ENCODE assay signal across 8 mouse cellular contexts in the genomic region with DNA sequence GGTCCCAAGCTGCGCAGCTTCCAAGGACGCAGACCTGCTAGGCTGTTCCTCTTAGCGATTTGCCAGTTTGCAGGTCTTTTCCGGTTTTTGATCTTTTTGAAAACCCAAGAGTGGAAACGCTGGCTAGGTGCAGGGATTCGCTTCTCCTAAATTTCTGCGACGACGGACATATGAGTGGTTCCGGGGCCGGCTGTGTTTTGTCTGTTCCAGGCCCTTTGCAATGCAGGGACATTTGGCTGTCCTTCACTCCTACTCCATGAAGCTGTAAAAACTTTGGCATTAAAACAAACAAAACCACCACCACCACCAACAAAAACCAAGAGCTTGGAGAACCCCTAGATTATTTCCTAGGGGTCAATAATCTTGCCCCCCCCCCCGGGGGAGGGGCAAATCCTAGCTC. TPM values are rescaled to one million over a fixed set of nuclear protein-coding genes. Genes with fewer than 3 reads are reported as not detected.
DNase-seq lines count a peak whose midpoint lies in the region; ATAC-seq and TF ChIP-seq lines count a peak whose summit lies in the region.

No protein-coding gene starts in this region.

- peaks cover 11% of the 10 kb centered on the region for H3K27me3 ChIP-seq in forebrain, embryonic 10.5 days (ENCODE audit: poor library complexity, severe bottlenecking)
- H3K27me3 ChIP-seq in limb, embryonic 14.5 days (ENCODE audit: control insufficient read depth, insufficient read depth, low read length) = no peaks in the 10 kb centered on the region

- WGBS in forebrain, embryonic 10.5 days = 2% methylated on average over 12 of the region's 12 CpGs
- under 1% methylated on average over 12 of the region's 12 CpGs for WGBS in limb, embryonic 14.5 days
- 1% methylated on average over 12 of the region's 12 CpGs for WGBS in olfactory bulb, adult 2 months

- TF ChIP-seq POLR2A in limb, embryonic 14.5 days (IDR thresholded peaks at IDR 0.05; ENCODE audit: borderline replicate concordance, extremely low read depth, insufficient read depth, insufficient read length) = no peak
- no peak for TF ChIP-seq POLR2A in olfactory bulb, adult 2 months (IDR thresholded peaks at IDR 0.05; ENCODE audit: insufficient read depth, low read depth, low read length)

- H3K4me2 ChIP-seq in limb, embryonic 14.5 days (replicated peaks; ENCODE audit: low read depth, low read length, severe bottlenecking) = peak overlapping the region; percentile 92

- H3K9me3 ChIP-seq in forebrain, embryonic 10.5 days = no peaks in the 10 kb centered on the region
- H3K9me3 ChIP-seq in limb, embryonic 14.5 days (ENCODE audit: control insufficient read depth, low read length) = no peaks in the 10 kb centered on the region

- intact Hi-C loops in left cerebral cortex, adult 2 months (cut with DNase I) = loop anchor here (1.0 to 10.0 kb wide), 4 partner anchors 47 to 342 kb away; partner anchors contain the start of gene Brms1l
- intact Hi-C loops in left cerebral cortex, postnatal 10 days (cut with DNase I) = loop anchor here (5.0 kb wide), 2 partner anchors 36 to 96 kb away; no protein-coding TSS in a partner anchor

- peaks cover 32% of the 10 kb centered on the region for H3K4me1 ChIP-seq in forebrain, embryonic 10.5 days
- H3K4me1 ChIP-seq in limb, embryonic 14.5 days (ENCODE audit: control insufficient read depth, insufficient read depth, low read length) = peaks cover 40% of the 10 kb centered on the region
- peaks cover 19% of the 10 kb centered on the region for H3K4me1 ChIP-seq in olfactory bulb, adult 2 months (ENCODE audit: control insufficient read depth, insufficient read depth, low read length)

- peak overlapping the region; percentile 99 for H3K9ac ChIP-seq in limb, embryonic 14.5 days (ENCODE audit: low read depth, low read length, severe bottlenecking)

- no peak for ATAC-seq in limb, embryonic 14.5 days (ENCODE audit: low FRiP score, low read depth)
- ATAC-seq in cerebellum, adult (ENCODE audit: insufficient number of reproducible peaks, low FRiP score, low TSS enrichment) = no peak

- peak overlapping the region; percentile 98 for H3K27ac ChIP-seq in left cerebral cortex, adult 2 months
- peak overlapping the region; percentile 98 for H3K27ac ChIP-seq in forebrain, embryonic 10.5 days
- peak overlapping the region; percentile 100 for H3K27ac ChIP-seq in limb, embryonic 14.5 days (replicated peaks; ENCODE audit: low read depth, low read length)
- peak overlapping the region; percentile 65 for H3K27ac ChIP-seq in olfactory bulb, adult 2 months (ENCODE audit: insufficient read depth, low read depth, low read length)

- peak overlapping the region; percentile 95 for H3K4me3 ChIP-seq in left cerebral cortex, adult 2 months
- peak overlapping the region; percentile 65 for H3K4me3 ChIP-seq in forebrain, embryonic 10.5 days
- H3K4me3 ChIP-seq in limb, embryonic 14.5 days (replicated peaks; ENCODE audit: low read length) = peak overlapping the region; percentile 85
- peak overlapping the region; percentile 100 for H3K4me3 ChIP-seq in olfactory bulb, adult 2 months (ENCODE audit: insufficient read depth, low read depth, low read length)

- H3K36me3 ChIP-seq in forebrain, embryonic 10.5 days (replicated peaks) = peaks cover 31% of the 10 kb centered on the region
- peaks cover 36% of the 10 kb centered on the region for H3K36me3 ChIP-seq in limb, embryonic 14.5 days (ENCODE audit: control insufficient read depth, insufficient read depth, low read length)

- no peak for DNase-seq in left cerebral cortex, adult 2 months (ENCODE audit: extremely low spot score in 1 of 2, low spot score in 2 of 2)
- DNase-seq in left cerebral cortex, postnatal 10 days (ENCODE audit: extremely low spot score in 1 of 2, low spot score in 2 of 2) = no peak
- no peak for DNase-seq in forebrain, embryonic 10.5 days (ENCODE audit: extremely low spot score, low spot score)
- no peak for DNase-seq in limb, embryonic 14.5 days (ENCODE audit: low spot score)
- DNase-seq in gastrocnemius, adult 8-10 months (ENCODE audit: low spot score in 2 of 2) = no peak
- no peak for DNase-seq in layer of hippocampus, adult 11-12 months (ENCODE audit: low spot score)

- TF ChIP-seq CTCF in left cerebral cortex, adult 2 months (IDR thresholded peaks at IDR 0.05) = no peak
- TF ChIP-seq CTCF in olfactory bulb, adult 2 months (IDR thresholded peaks at IDR 0.05; ENCODE audit: insufficient read depth, low read depth, low read length) = no peak

RNA-seq across cellular contexts. Expression of gene Nfkbia, which starts 0.5 kb away (rescaled TPM):
- 10 to 100 TPM; 33.3 to 53.1 TPM for total RNA-seq in left cerebral cortex, adult 2 months (2021)
- total RNA-seq in left cerebral cortex, postnatal 10 days (2021) = 10 to 100 TPM; 27.8 to 37.5 TPM
- 34.3 and 36.1 TPM in 2 replicates for polyA plus RNA-seq in forebrain, embryonic 10.5 days (2016; fragmentation: Nextera tagmentation; extraction: Ambion mirVana)
- polyA plus RNA-seq in limb, embryonic 14.5 days (2012; rRNA removed) = 76.0 and 110 TPM in 2 replicates
- 111 and 123 TPM in 2 replicates for polyA plus RNA-seq in limb, embryonic 14.5 days (2014; fragmentation: Nextera tagmentation; extraction: Ambion mirVana)
- not detected in 2 replicates for polyA plus RNA-seq in olfactory bulb, adult 2 months (2012; ENCODE audit: insufficient read depth, insufficient read length, low replicate concordance, missing spikeins)
- 10 to 100 TPM; 18.1 to 43.5 (median 29.1) TPM for total RNA-seq in gastrocnemius, adult 8-10 months (2022)
